Mouse (Mus musculus) 416B (cell line): ENCODE measurements around the gene Dnajb14.
"Not testable (repeated sequence)": the region's sequence is repeated elsewhere in the genome, so short reads cannot be mapped to it uniquely, and the experiment has no call there.

ENCODE experiments used
- DNase-seq: peaks from one replicate; pipeline ENCODE4 v3.0.0; 2011; ENCODE audit warnings: low read depth

Dnajb14 gene

GRCm38 (mm10) chr3:137863330-137864123, 3.9 kb upstream of the Dnajb14 start:
- DNase-seq, result peak; percentile 90

DNA sequence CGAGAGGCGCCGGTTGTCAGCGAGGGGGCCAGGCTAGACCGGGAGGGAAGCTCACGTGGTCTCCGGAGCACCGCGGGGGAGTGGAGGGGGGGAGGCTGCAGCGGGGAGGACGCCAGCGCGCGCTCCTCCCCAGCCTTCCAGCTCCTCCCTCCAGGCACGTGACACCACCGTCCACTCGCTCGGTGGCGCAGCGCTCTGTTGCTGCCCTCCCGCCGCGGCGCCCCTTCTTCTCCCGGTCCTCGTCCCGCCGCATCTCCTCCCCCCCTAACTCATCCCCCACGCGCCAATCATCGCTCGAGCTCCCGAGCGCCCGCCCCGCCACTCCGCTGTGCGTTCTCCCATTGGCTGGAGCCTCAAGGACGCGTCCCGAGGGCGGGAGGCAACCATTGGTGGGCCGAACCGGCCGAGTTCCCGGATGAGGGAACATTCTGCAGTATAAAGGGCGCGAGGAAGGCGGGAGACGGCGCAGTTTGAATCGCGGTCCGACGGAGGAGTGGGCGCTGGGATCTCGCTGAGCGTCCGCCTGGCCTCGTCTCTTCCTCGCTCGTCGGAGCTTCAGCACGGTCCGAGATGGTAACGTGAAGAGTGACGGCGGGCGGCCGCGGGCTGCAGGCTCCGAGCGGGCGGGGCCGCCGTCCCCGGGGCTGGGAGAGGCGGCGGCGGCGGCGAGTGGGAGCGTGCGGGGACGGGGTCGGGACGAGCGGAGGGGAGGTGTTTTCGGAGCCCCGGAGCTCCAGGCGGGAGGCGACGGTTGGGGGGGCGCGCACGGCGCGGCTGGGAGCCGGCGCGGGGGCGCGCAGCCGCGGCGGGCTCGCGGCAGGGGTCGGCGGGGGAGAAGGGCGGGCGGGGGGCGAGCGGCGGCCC, 3.1 kb upstream of the Dnajb14 start, which contains the start of gene H2afz:
Gene H2afz, plus strand, starts transcription at position 364 of the 864 bp plus-strand sequence.
- DNase-seq, result peak; percentile 99

DNA sequence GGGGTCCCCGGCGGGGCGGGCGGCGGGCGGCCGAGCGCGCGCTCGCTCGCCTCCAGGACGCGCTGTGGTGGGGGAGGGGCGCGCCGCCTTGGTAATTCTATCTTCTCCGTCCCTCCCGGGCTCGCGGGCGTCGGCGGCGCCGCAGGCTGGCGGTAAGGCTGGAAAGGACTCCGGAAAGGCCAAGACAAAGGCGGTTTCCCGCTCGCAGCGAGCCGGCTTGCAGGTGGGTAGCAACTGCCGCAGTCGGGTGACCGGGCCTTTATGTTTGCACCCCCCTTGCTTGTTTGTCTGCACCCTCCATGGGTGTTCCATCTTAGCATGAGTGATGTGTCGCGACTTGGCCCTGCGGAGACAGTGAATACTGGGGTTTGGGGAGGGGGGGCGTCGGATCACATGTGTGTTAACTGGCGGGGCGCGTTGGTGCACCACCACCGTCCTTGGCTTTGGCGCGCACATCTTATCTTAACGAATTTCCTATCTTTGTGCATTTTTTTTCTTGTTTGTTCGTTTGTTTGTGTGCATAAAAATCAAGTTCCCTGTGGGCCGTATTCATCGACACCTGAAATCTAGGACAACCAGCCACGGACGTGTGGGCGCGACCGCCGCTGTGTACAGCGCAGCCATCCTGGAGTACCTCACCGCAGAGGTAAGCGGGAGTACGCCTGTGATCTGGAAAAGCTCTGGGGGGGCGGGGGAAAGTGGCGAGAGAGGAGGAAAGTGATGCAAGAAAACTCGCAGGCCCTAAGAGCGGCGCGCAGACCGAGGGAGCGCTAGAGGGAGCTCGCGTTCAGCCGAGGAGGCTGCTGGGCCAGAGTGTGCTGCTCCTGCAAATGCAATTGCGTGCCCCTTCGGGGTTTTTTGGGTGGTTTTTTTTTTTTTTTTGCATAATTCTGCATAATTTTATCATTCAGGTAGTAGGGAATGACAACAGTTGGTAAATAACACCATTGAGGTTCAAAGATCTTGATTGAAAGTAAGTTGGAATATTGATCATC, 2.2 kb upstream of the Dnajb14 start:
- DNase-seq, result peak; percentile 94

DNA sequence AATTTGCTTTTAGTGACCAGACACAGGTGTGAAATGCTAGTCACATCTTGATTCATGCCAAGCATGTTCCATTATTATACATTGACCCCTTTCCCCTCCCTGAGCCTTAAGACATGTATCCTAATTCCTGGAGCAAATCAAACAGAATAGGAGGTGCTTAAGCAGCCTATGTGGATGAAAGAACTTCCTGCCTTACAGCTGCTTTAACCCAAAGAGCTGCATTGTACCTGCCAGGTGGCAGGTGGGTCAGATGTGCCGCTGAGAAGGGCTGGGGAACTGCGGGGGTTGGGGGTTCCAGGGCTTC, 390 bp upstream of the Dnajb14 start:
- DNase-seq, result peak; percentile 68

- DNase-seq, result peak; percentile 54
These were observed 829 bp downstream of the Dnajb14 start for GRCm38 (mm10) chr3:137868094-137868913.

DNA sequence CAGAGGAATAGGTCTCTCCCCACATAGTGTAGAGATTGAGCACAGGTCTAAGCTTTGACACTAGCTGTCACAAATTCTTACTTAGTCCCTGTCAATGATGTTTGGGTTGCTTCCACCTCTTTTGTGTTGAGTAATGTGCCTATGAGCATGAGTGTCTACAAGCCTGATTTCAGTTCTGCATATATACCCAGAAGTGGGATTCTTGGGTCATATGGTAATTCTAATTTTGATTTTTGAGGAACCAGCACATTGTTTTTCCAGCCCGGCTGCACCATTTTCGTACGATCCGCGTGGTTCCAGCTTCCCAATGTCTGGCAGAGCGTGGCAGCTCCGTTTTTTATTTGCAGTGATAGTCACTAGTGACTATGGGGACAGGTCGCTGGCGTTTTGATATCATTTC, 1.9 kb downstream of the Dnajb14 start:
- DNase-seq, result no peak

GRCm38 (mm10) chr3:137879313-137879712, 11.8 kb downstream of the Dnajb14 start:
- peak; percentile 86 for DNase-seq

DNA sequence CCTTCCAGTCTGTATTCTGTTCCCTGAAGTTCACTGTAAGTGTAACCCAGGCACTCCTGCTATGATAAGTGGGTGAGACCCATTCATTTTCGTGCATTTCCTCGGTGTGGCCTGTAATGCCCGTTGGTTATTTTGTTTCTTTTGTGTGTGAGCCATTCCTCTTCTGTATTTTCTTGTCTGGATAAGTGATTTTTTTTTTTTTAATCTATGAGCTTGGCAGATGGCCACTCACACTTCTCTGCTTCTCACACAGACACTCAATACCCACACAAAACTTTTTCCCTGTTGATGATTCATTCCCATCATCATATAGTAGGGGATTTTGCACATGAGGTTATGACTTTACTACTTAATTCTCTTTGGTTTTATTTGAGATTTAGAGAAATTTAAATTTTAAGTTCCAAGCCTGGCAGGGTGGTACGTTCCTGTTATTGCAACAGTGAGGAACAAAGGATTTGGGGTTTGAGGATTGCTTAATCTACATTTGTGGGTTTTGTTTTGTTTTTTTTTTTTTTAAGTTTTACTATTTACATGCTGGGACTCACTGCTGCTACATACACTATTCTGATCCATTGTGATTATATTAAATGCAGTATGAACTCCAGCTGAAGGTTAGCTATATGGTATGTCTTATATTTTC, 12.8 kb downstream of the Dnajb14 start:
- peak; percentile 64 for DNase-seq

DNA sequence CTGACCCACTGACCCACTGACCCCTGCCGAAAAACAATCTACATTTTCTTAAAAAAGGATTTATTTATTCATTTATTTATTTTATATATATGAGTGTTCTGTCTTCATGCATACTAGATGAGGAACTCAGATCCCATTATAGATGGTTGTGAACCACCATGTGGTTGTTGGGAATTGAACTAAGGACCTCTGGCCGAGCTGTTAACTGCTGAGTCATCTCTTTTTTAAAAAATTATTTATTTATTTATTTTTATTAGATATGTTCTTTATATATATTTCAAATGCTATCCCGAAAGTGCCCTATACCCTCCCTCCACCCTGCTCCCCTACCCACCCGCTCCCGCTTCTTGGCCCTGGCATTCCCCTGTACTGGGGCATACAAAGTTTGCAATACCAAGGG, 13.6 kb downstream of the Dnajb14 start:
- no peak for DNase-seq

- peak; percentile 37 for DNase-seq
These were observed 20.5 kb downstream of the Dnajb14 start for GRCm38 (mm10) chr3:137887961-137888360.

DNA sequence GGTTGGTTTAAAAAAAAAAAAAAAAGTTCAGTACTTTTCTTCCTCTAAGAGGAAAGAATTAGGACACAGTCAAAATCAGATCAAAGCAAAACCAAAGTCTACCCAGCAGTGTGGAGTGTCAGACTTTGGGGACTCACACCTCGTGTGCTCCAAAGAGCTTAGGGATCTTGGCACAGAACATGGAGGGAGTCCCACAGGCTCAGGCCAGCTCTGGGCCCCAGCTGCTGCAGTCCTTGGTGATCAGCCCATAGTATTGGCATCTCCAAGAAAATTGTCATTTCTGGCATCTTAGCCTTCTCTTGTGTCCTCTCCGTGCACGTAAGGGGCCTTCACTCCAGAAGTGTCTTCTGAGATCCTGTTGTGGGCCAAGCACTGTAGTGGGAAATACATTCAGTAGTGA, 23.6 kb downstream of the Dnajb14 start:
- no peak for DNase-seq

- no peak for DNase-seq
These were observed 24.6 kb downstream of the Dnajb14 start for GRCm38 (mm10) chr3:137892118-137892517.

- DNase-seq, result peak; percentile 38
These were observed 26.3 kb downstream of the Dnajb14 start for GRCm38 (mm10) chr3:137893789-137894188.

DNA sequence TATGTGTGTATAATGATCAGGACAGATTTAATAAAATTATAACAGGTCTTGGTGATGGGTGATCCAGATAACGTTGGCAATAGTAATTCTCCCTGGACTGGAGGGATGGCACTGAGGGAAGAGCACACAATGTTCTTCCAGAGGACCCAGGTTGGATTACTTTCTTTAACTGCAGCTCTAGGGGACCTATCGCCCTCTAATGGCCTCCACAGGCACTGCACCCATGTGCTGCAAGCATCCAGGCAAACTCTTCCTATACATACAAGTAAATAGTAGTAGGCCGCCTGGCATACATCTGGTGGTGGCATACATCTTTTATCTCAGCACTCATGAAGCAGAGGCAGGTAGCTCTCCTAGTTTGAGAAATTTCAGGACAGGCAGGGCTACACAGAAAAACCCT, 27.7 kb downstream of the Dnajb14 start:
- DNase-seq, result peak; percentile 49

DNA sequence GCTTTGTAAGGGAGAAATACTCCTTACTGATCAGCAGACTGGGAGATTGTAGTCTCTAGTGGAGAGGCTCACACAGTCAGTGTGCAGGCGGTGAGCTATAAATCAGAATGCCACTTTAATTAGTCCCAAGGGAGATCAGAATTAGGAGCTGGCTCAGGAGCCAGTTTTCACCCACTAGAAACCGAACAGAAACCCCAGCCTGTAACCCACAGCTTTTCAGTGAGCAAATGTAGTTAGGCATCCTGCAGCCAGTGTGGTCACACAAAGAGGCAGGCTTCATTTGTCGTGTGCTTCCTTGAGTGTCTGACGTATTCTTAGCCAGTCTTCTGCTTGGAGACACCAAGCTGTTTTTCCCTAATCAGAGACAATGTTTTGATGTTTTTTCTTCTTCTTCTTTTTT, 28.9 kb downstream of the Dnajb14 start:
- no peak for DNase-seq

- DNase-seq, result no peak
These were observed 29.4 kb downstream of the Dnajb14 start for GRCm38 (mm10) chr3:137896867-137897266.

GRCm38 (mm10) chr3:137897685-137898084, 30.2 kb downstream of the Dnajb14 start:
- no peak for DNase-seq

DNA sequence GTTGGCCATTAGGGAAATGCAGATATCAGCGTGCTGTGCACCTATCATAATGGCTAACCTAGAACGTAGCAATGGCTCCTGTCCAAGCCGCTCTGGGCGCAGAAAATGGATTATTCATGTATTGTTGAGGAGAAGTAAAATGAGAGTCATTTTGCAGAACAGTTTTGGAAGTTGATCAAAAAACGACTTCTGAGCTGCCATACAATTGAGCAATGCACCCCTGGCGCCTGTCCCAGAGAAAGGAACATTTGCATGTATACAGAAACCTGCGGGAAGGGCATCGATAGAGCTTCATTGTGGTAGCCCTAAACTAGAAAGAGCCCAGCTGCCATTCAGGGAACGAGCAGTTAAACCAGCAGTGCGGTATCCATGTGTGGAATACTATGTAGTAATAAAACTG, 32.7 kb downstream of the Dnajb14 start:
- DNase-seq, result no peak

GRCm38 (mm10) chr3:137913093-137913492, 45.6 kb downstream of the Dnajb14 start:
- no peak for DNase-seq

GRCm38 (mm10) chr3:137914567-137914966, 47.1 kb downstream of the Dnajb14 start:
- DNase-seq, result not testable (repeated sequence)
